Mouse (Mus musculus) lung, adult 2 months (tissue): ENCODE data around the gene Aldoc.

Experiments used
- CTCF ChIP-seq: fragments of 200-500 bp; IDR thresholded peaks from 2 replicates; pipeline ENCODE4 v1.5.1; 2011; ENCODE audit warnings: mild to moderate bottlenecking, low read length, control low read depth; ENCODE audit not compliant: insufficient read depth
- POLR2A ChIP-seq: fragments of 200-500 bp; IDR thresholded peaks from 2 replicates; pipeline ENCODE4 v1.6.1; 2011; ENCODE audit warnings: low read depth, mild to moderate bottlenecking, control low read depth, low read length, borderline replicate concordance; ENCODE audit errors: extremely low read depth

GRCm38 (mm10) chr11:78279586-78279985 lies 43.2 kb upstream of the Aldoc start:
- TF ChIP-seq POLR2A (no peak), CTCF (no peak)
